Mouse (Mus musculus) ES-E14 (cell line): Measurements from ENCODE around the gene Sidt1. TPM values are rescaled to one million over a fixed set of nuclear protein-coding genes. Genes with fewer than 3 reads are reported as not detected.

Source experiments
- DNase-seq: peaks from one replicate; pipeline ENCODE4 v3.0.0-alpha.2; 2013; ENCODE audit warnings: low read depth, low spot score
- H3K27ac ChIP-seq: 2 replicates; pipeline ENCODE4 v1.5.1; 2012; ENCODE audit warnings: low read depth, mild to moderate bottlenecking, low read length, moderate library complexity, mixed read lengths; ENCODE audit not compliant: poor library complexity, insufficient read depth, severe bottlenecking
- H3K36me3 ChIP-seq: 2 replicates; pipeline ENCODE4 v1.6.1; 2012; ENCODE audit warnings: mild to moderate bottlenecking, low read length, moderate library complexity, mixed read lengths; ENCODE audit not compliant: control insufficient read depth, poor library complexity, insufficient read depth, severe bottlenecking
- H3K4me1 ChIP-seq, 2 experiments: fragments of 150-350 bp in 1 of 2; sonication (generic) in 1 of 2; 2 replicates each; pipeline ENCODE4 v1.6.1; 2012; ENCODE audit warnings: low read length in 2 of 2, mild to moderate bottlenecking in 1 of 2, mixed read lengths in 1 of 2; ENCODE audit not compliant: control insufficient read depth in 2 of 2, insufficient read depth in 2 of 2, poor library complexity in 1 of 2
- H3K4me3 ChIP-seq, 2 experiments: fragments of 150-350 bp in 1 of 2; sonication (generic) in 1 of 2; 2 replicates each; pipeline ENCODE4 v1.5.1; 2012; ENCODE audit warnings: low read length in 2 of 2, low read depth in 1 of 2, mild to moderate bottlenecking in 1 of 2, mixed read lengths in 1 of 2; ENCODE audit not compliant: insufficient read depth in 1 of 2, poor library complexity in 1 of 2, severe bottlenecking in 1 of 2
- H3K9ac ChIP-seq: 2 replicates; pipeline ENCODE4 v1.6.1; 2012; ENCODE audit warnings: low read depth, mild to moderate bottlenecking, low read length, mixed read lengths; ENCODE audit not compliant: poor library complexity, insufficient read depth, severe bottlenecking
- H3K9me3 ChIP-seq: fragments of 150-350 bp; sonication (generic); 2 replicates; pipeline ENCODE4 v1.6.1; 2012; ENCODE audit warnings: low read depth, mild to moderate bottlenecking, low read length; ENCODE audit not compliant: control insufficient read depth, insufficient read depth
- CHD2 ChIP-seq: IDR thresholded peaks from 2 replicates; pipeline ENCODE4 v1.6.1; 2014; ENCODE audit warnings: mild to moderate bottlenecking, low read depth, low read length, inconsistent platforms
- HCFC1 ChIP-seq: IDR thresholded peaks from 2 replicates; pipeline ENCODE4 v1.6.1; 2012; ENCODE audit warnings: low read length, inconsistent platforms, borderline replicate concordance; ENCODE audit not compliant: insufficient read depth
- MAFK ChIP-seq: IDR thresholded peaks from 2 replicates; pipeline ENCODE4 v1.6.1; 2014; ENCODE audit warnings: mild to moderate bottlenecking, low read depth, low read length, inconsistent platforms; ENCODE audit not compliant: insufficient read depth
- ZC3H11A ChIP-seq: IDR thresholded peaks from 2 replicates; pipeline ENCODE4 v1.6.1; 2012; ENCODE audit warnings: low read depth, mild to moderate bottlenecking, inconsistent platforms, low read length, borderline replicate concordance
- ZNF384 ChIP-seq: IDR thresholded peaks from 2 replicates; pipeline ENCODE4 v1.6.1; 2012; ENCODE audit warnings: low read depth, low read length, inconsistent platforms
- in situ Hi-C, 2 experiments: fragments of 600-800 bp; cut with MboI; formaldehyde crosslinking; loops; one replicate each; pipeline ENCODE4 v1.15.1; 2025; ENCODE audit warnings: low sequenced_read_pairs in 2 of 2, inconsistent platforms in 1 of 2; ENCODE audit not compliant: unreplicated experiment in 2 of 2
- total RNA-seq: library from RNA; depleted of rRNA; stranded (reverse); fragments of 300-350 nt; gene quantifications from 2 replicates; pipeline ENCODE4 v1.2.3, GENCODE M21; 2012

Sidt1 gene
- total RNA-seq, 1 experiment = 0.40 TPM

GRCm38 (mm10) chr16:44347071-44347901, 14.3 kb upstream of the Sidt1 start, which contains the start of gene Spice1:
Gene Spice1 (plus strand): TSS chr16:44347121.
- Histone ChIP-seq H3K27ac (peak within 1 kb of the TSS; percentile 38), H3K4me3 (peak within 1 kb of the TSS; percentile 81 to 84), H3K9me3 (no peaks in the 10 kb centered on the region), H3K36me3 (no peaks in the 10 kb centered on the region), H3K9ac (peak within 1 kb of the TSS; percentile 86), H3K4me1 (peaks cover 0 to 2% of the 10 kb centered on the region in 2 experiments; a peak in 1 of 4 replicates)
- TF ChIP-seq ZNF384 (no peak), HCFC1 (0 out of 2 replicates have a peak, but pooled peaks have one; percentile 48)
- DNase-seq = peak; percentile 89
- in situ Hi-C loops = no loop called here

GRCm38 (mm10) chr16:44337541-44337940, 4.5 kb upstream of the Sidt1 start:
- in situ Hi-C loops = no loop called here
- Histone ChIP-seq H3K9me3 (no peaks in the 10 kb centered on the region), H3K4me1 (no peaks in the 10 kb centered on the region; a peak in 1 of 4 replicates), H3K9ac (no peak overlapping the region), H3K27ac (no peak overlapping the region), H3K36me3 (no peaks in the 10 kb centered on the region), H3K4me3 (no peak overlapping the region)
- no peak for TF ChIP-seq CHD2
- TF ChIP-seq ZNF384 = no peak
- TF ChIP-seq HCFC1 = no peak
- no peak for TF ChIP-seq MAFK
- no peak for TF ChIP-seq ZC3H11A
- no peak for DNase-seq

- H3K27ac ChIP-seq = no peak overlapping the region
- H3K36me3 ChIP-seq = no peaks in the 10 kb centered on the region
- H3K4me1 ChIP-seq = no peaks in the 10 kb centered on the region; a peak in 2 of 4 replicates
- H3K4me3 ChIP-seq = peak overlapping the region; percentile 65 to 67
- TF ChIP-seq CHD2 = no peak
- TF ChIP-seq ZNF384 = no peak
- no peak for TF ChIP-seq ZC3H11A
- TF ChIP-seq HCFC1 = 0 out of 2 replicates have a peak, but pooled peaks have one; percentile 14
- H3K9me3 ChIP-seq = no peaks in the 10 kb centered on the region
- H3K9ac ChIP-seq = peak overlapping the region; percentile 56; the same call in 1 of the 2 replicates
- no peak for DNase-seq
- in situ Hi-C loops = no loop called here
These were observed 768 bp downstream of the Sidt1 start for GRCm38 (mm10) chr16:44331995-44332860.

GRCm38 (mm10) chr16:44331671-44331994, 1.4 kb downstream of the Sidt1 start:
- H3K36me3 ChIP-seq = no peaks in the 10 kb centered on the region
- H3K4me1 ChIP-seq = no peaks in the 10 kb centered on the region; a peak in 2 of 4 replicates
- in situ Hi-C loops = no loop called here
- DNase-seq = no peak
- TF ChIP-seq MAFK (no peak), HCFC1 (no peak), ZC3H11A (no peak), ZNF384 (no peak), CHD2 (no peak)
- peak overlapping the region; percentile 65 to 67 for H3K4me3 ChIP-seq
- no peak overlapping the region for H3K9ac ChIP-seq
- H3K9me3 ChIP-seq = no peaks in the 10 kb centered on the region
- H3K27ac ChIP-seq = no peak overlapping the region
